Mouse (Mus musculus) erythroblast, adult 5-6 weeks (primary cell): ENCODE measurements around the gene Gm11213. TPM values are rescaled to one million over a fixed set of nuclear protein-coding genes. Genes with fewer than 3 reads are reported as not detected.

Source experiments
- ATAC-seq: replicated peaks from 2 replicates; pipeline ENCODE4 v1.8.0; 2016; ENCODE audit warnings: moderate number of reproducible peaks, mild to moderate bottlenecking, moderate TSS enrichment, inconsistent platforms; ENCODE audit not compliant: poor library complexity, low FRiP score, severe bottlenecking
- total RNA-seq, 2 experiments: library from RNA; stranded (forward) in 1 of 2; stranded (reverse) in 1 of 2; fragments of 150-400 nt in 1 of 2; fragments of 200-764, 138-1000 nt in 1 of 2; gene quantifications; 2 replicates each; pipeline versions ENCODE4 v1.2.3 to v1.2.4; 2015 to 2017; ENCODE audit warnings: low replicate concordance in 2 of 2

Gm11213 gene
- total RNA-seq, 2 experiments from 2014 or later: not detected

DNA sequence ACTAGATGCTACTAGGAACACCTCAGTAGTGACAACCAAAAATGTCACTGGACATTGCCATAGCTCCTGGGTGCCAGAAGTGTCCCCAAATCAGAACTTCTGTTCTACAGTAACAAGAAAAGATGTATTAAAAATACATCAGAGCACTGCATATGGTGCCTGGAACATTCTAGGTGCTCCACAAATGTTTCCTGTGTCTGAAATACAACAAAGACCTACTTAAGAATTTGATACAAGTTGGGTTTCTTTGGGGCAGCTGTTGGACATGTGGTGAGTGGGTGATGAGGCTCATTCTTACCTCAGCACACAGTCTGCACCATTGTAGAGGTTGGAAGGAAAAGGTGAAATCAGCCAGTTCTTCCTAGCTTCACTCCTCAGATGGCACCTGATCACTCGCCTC is 52.2 kb downstream of the Gm11213 start:
- ATAC-seq: no peak

DNA sequence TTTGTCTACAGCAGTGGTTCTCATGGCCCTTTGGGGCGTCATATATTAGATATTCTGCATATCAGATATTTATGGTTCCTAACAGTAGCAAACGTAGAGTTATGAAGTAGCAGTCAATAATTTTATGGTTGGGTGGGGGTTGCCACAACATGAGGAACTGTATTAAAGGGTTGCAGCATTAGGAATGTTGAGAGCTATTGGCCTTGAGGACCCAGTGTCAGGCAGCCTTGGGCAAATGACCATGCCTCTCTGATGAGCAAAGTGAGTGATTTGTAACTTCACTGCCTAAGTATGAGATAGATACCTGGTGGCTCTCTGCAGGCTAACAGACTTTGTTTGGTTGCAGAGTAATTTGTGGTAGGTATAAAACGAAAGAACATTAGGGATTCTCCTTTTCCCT is 54.2 kb downstream of the Gm11213 start:
- ATAC-seq: no peak

DNA sequence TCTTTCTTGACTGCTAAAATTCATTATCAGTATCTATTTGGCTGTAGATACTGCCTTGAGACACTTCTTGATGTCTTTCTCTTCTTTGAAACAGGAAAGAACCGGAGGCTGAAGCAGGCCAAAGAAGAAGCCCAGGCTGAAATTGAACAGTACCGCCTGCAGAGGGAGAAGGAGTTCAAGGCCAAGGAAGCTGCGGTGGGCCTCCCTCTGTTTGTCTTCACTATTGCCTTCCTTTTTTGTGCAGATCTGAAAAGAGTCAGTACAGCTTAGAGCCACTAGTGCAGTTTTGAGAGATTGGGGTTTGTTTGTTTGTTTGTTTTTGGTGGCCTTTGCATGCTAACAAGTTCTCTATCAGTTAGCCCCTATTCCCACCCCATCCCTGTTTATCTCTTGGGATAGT is 56.6 kb downstream of the Gm11213 start:
- ATAC-seq: no peak

DNA sequence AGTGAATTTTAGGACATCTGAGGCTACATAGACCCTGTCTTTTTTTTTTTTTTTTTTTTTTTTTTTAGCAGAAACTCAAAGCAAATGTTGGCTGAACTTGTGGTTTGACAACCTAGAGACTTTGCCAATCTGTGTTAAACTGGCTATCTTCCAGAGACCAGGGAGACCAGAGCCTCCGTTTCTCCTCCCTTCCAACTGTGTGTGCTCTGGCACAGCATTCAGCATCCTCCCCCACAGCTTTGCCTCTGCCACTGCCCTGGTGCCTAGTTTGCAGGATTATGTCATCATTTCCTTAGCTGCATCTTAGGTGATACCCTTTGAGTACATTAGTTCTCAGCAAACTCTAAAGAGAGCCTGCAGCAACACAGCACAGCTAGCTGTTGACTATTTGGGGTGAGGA is 57.3 kb downstream of the Gm11213 start:
- ATAC-seq: no peak

Other genes with a start within 250 kb of the Gm11213 start
- not detected in 2 replicates for gene Orm3, start 249.1 kb downstream of the Gm11213 start, total RNA-seq (2015; ENCODE audit: low replicate concordance)
- gene Orm3, start 249.1 kb downstream of the Gm11213 start, total RNA-seq (2017; ENCODE audit: low replicate concordance): not detected in 2 replicates
- gene Orm2, start 242.8 kb downstream of the Gm11213 start, total RNA-seq (2015; ENCODE audit: low replicate concordance): not detected in 2 replicates
- gene Orm2, start 242.8 kb downstream of the Gm11213 start, total RNA-seq (2017; ENCODE audit: low replicate concordance): not detected in 2 replicates
- gene Akna, start 201.9 kb downstream of the Gm11213 start, total RNA-seq (2015; ENCODE audit: low replicate concordance): 16.9 and 18.4 TPM in 2 replicates
- gene Akna, start 201.9 kb downstream of the Gm11213 start, total RNA-seq (2017; ENCODE audit: low replicate concordance): 8.2 and 9.5 TPM in 2 replicates
- gene Whrn, start 109.3 kb downstream of the Gm11213 start, total RNA-seq (2015; ENCODE audit: low replicate concordance): 0.38 TPM in 1 of 2 replicates, not detected in the other
- not detected in 2 replicates for gene Whrn, start 109.3 kb downstream of the Gm11213 start, total RNA-seq (2017; ENCODE audit: low replicate concordance)
- gene Atp6v1g1, start 60.5 kb downstream of the Gm11213 start, total RNA-seq (2015; ENCODE audit: low replicate concordance): 39.6 and 49.7 TPM in 2 replicates
- gene Atp6v1g1, start 60.5 kb downstream of the Gm11213 start, total RNA-seq (2017; ENCODE audit: low replicate concordance): 31.0 and 43.5 TPM in 2 replicates
- 5.0 and 15.3 TPM in 2 replicates for gene Tmem268, start 46.5 kb downstream of the Gm11213 start, total RNA-seq (2015; ENCODE audit: low replicate concordance)
- gene Tmem268, start 46.5 kb downstream of the Gm11213 start, total RNA-seq (2017; ENCODE audit: low replicate concordance): 1.5 and 2.6 TPM in 2 replicates
- gene Tex48, start 17.2 kb upstream of the Gm11213 start, total RNA-seq (2015; ENCODE audit: low replicate concordance): not detected in 2 replicates
- not detected in 2 replicates for gene Tex48, start 17.2 kb upstream of the Gm11213 start, total RNA-seq (2017; ENCODE audit: low replicate concordance)
- gene Gm11214, start 58.1 kb upstream of the Gm11213 start, total RNA-seq (2015; ENCODE audit: low replicate concordance): not detected in 2 replicates
- not detected in 2 replicates for gene Gm11214, start 58.1 kb upstream of the Gm11213 start, total RNA-seq (2017; ENCODE audit: low replicate concordance)
- gene Tnfsf15, start 139.9 kb upstream of the Gm11213 start, total RNA-seq (2015; ENCODE audit: low replicate concordance): not detected in 2 replicates
- gene Tnfsf15, start 139.9 kb upstream of the Gm11213 start, total RNA-seq (2017; ENCODE audit: low replicate concordance): not detected in 2 replicates